Comparison of ENCODE assay signal across 11 mouse cellular contexts in the genomic region with DNA sequence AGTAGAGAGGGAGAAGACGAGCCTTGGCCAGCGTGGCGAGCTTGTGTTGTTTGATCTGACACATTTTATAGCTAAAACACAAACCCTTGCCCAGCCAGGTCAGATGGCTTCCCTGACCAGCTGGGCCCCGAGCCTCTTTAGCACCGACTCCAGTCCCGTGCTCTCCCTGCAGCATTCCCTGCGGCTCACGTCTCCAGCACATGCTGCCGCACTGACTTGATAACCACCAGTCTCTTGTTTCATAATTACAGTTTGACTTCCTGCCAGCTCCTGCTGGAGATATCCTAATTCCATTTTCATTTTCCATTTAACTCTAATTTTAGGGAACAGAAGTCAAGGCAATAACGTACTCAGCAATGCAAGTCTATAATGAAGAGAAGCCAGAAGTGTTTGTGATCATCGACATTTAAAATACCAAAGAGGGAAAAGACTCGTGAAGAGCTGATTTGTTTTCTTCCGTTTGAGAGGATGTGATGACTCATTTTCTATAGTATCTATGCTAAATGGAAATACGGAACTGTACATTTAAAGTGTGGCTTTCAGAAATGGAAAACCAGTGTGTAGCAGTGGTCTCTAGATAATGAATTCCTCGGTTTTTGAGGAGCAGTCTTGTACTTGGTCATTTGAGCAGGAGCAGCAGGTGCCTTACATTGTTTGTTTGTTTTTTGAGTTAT. TPM values are rescaled to one million over a fixed set of nuclear protein-coding genes. Genes with fewer than 3 reads are reported as not detected.
A peak's percentile ranks its signal among the peaks of the same experiment; 100 is the strongest.
DNase-seq lines count a peak whose midpoint lies in the region; ATAC-seq and TF ChIP-seq lines count a peak whose summit lies in the region.
"Had no signal": no experiment of that assay in that cellular context is flagged by ENCODE, and none has a peak within 500 bp of the region (broad histone marks: within the 10 kb centered on the region; RNA-seq: fewer than 3 reads in every experiment).

No protein-coding gene starts in this region.

- H3K36me3 ChIP-seq in heart, embryonic 14.5 days (ENCODE audit: control insufficient read depth, insufficient read depth, low read length) = peaks cover 41% of the 10 kb centered on the region
- peaks cover 11% of the 10 kb centered on the region; the same call in 1 of the 2 replicates for H3K36me3 ChIP-seq in stomach, postnatal 0 days (ENCODE audit: control insufficient read depth, insufficient read depth, low read length)
- H3K36me3 ChIP-seq in midbrain, embryonic 15.5 days (replicated peaks) = peaks cover 10% of the 10 kb centered on the region

- WGBS in heart, embryonic 14.5 days = 64% methylated on average over 15 of the region's 15 CpGs
- WGBS in stomach, postnatal 0 days = 76% methylated on average over 15 of the region's 15 CpGs
- 89% methylated on average over 15 of the region's 15 CpGs for WGBS in midbrain, embryonic 15.5 days

- no peak overlapping the region for H3K9ac ChIP-seq in heart, embryonic 14.5 days (ENCODE audit: low read length)
- H3K9ac ChIP-seq in stomach, postnatal 0 days (ENCODE audit: low read length) = no peak overlapping the region
- no peak overlapping the region for H3K9ac ChIP-seq in midbrain, embryonic 15.5 days
- H3K9ac ChIP-seq: hindbrain, embryonic 13.5 days; limb, embryonic 13.5 days had no signal

- H3K27me3 ChIP-seq in heart, embryonic 14.5 days (ENCODE audit: control insufficient read depth, insufficient read depth, low read length) = no peaks in the 10 kb centered on the region
- H3K27me3 ChIP-seq in stomach, postnatal 0 days (ENCODE audit: control insufficient read depth, insufficient read depth, low read length) = no peaks in the 10 kb centered on the region
- H3K27me3 ChIP-seq in midbrain, embryonic 15.5 days (replicated peaks) = no peaks in the 10 kb centered on the region
- H3K27me3 ChIP-seq: hindbrain, embryonic 13.5 days; limb, embryonic 13.5 days; Patski had no signal

- no peak overlapping the region for H3K4me3 ChIP-seq in heart, embryonic 14.5 days (ENCODE audit: control insufficient read depth in 1 of 2, insufficient read depth in 1 of 2, low read depth in 1 of 2, low read length in 2 of 2)
- no peak overlapping the region for H3K4me3 ChIP-seq in stomach, postnatal 0 days (ENCODE audit: low read depth, low read length)
- H3K4me3 ChIP-seq in midbrain, embryonic 15.5 days = no peak overlapping the region
- H3K4me3 ChIP-seq: hindbrain, embryonic 13.5 days; limb, embryonic 13.5 days had no signal

- no peak for TF ChIP-seq CTCF in stomach, postnatal 0 days (IDR thresholded peaks at IDR 0.05; ENCODE audit: low read depth)

- no peak for TF ChIP-seq EP300 in stomach, postnatal 0 days (optimal IDR thresholded peaks at IDR 0.05)

- ATAC-seq in heart, embryonic 14.5 days (ENCODE audit: insufficient number of reproducible peaks, insufficient read depth, low FRiP score, low read depth) = no peak
- no peak for ATAC-seq in stomach, postnatal 0 days (ENCODE audit: low FRiP score, low TSS enrichment)
- no peak for ATAC-seq in midbrain, embryonic 15.5 days (replicated peaks)
- ATAC-seq: Patski had no signal

- H3K4me1 ChIP-seq in heart, embryonic 14.5 days (ENCODE audit: control insufficient read depth in 2 of 2, insufficient read depth in 2 of 2, low read length in 2 of 2) = no peaks in the 10 kb centered on the region
- no peaks in the 10 kb centered on the region for H3K4me1 ChIP-seq in stomach, postnatal 0 days (replicated peaks; ENCODE audit: control insufficient read depth, insufficient read depth)
- no peaks in the 10 kb centered on the region for H3K4me1 ChIP-seq in midbrain, embryonic 15.5 days
- H3K4me1 ChIP-seq: hindbrain, embryonic 13.5 days; limb, embryonic 13.5 days had no signal

- peak overlapping the region; percentile 45 to 48; a peak in 2 of 4 replicates for H3K27ac ChIP-seq in heart, embryonic 14.5 days (replicated peaks in 1 of 2; ENCODE audit: control insufficient read depth in 1 of 2, insufficient read depth in 1 of 2, low read depth in 2 of 2, low read length in 2 of 2)
- no peak overlapping the region for H3K27ac ChIP-seq in stomach, postnatal 0 days (replicated peaks)
- no peak overlapping the region for H3K27ac ChIP-seq in midbrain, embryonic 15.5 days
- H3K27ac ChIP-seq: hindbrain, embryonic 13.5 days; limb, embryonic 13.5 days had no signal

- no peak overlapping the region for H3K4me2 ChIP-seq in heart, embryonic 14.5 days (ENCODE audit: low read length)
- H3K4me2 ChIP-seq in stomach, postnatal 0 days (replicated peaks; ENCODE audit: low read depth) = no peak overlapping the region
- H3K4me2 ChIP-seq in midbrain, embryonic 15.5 days = no peak overlapping the region
- H3K4me2 ChIP-seq: hindbrain, embryonic 13.5 days; limb, embryonic 13.5 days had no signal

- no peaks in the 10 kb centered on the region for H3K9me3 ChIP-seq in heart, embryonic 14.5 days (ENCODE audit: control insufficient read depth, low read length)
- no peaks in the 10 kb centered on the region for H3K9me3 ChIP-seq in stomach, postnatal 0 days (ENCODE audit: control insufficient read depth, low read length)
- no peaks in the 10 kb centered on the region for H3K9me3 ChIP-seq in midbrain, embryonic 15.5 days
- H3K9me3 ChIP-seq: hindbrain, embryonic 13.5 days; limb, embryonic 13.5 days had no signal

- peak; percentile 28 for DNase-seq in kidney, postnatal 14 days
- DNase-seq in kidney, adult 9 months = no peak
- peak; percentile 68 for DNase-seq in layer of hippocampus, adult 9-10 months (ENCODE audit: low spot score)
- peak; percentile 49 for DNase-seq in right cerebral cortex, postnatal 14 days
- no peak for DNase-seq in stomach, postnatal 0 days (ENCODE audit: low spot score)
- DNase-seq: thymus, postnatal 25 days had no signal

RNA-seq across cellular contexts. Expression of gene Zbtb8os, which starts 11.1 kb away (rescaled TPM):
- polyA plus RNA-seq in heart, embryonic 14.5 days (2014; fragmentation: Nextera tagmentation; extraction: Ambion mirVana) = 45.5 and 48.1 TPM in 2 replicates
- polyA plus RNA-seq in stomach, postnatal 0 days (2015; fragmentation: Nextera tagmentation; extraction: Ambion mirVana) = 41.7 and 42.5 TPM in 2 replicates
- polyA plus RNA-seq in midbrain, embryonic 15.5 days (2015; fragmentation: Nextera tagmentation; extraction: Ambion mirVana) = 19.9 and 21.1 TPM in 2 replicates

RNA-seq across cellular contexts. Expression of gene Rbbp4, which starts 11.4 kb away (rescaled TPM):
- polyA plus RNA-seq in heart, embryonic 14.5 days (2014; fragmentation: Nextera tagmentation; extraction: Ambion mirVana) = 256 and 263 TPM in 2 replicates
- polyA plus RNA-seq in stomach, postnatal 0 days (2015; fragmentation: Nextera tagmentation; extraction: Ambion mirVana) = 149 and 153 TPM in 2 replicates
- polyA plus RNA-seq in midbrain, embryonic 15.5 days (2015; fragmentation: Nextera tagmentation; extraction: Ambion mirVana) = 260 and 271 TPM in 2 replicates

RNA-seq across cellular contexts. Expression of gene Zbtb8a, which starts 31.3 kb away (rescaled TPM):
- 9.0 TPM in 2 replicates for polyA plus RNA-seq in heart, embryonic 14.5 days (2014; fragmentation: Nextera tagmentation; extraction: Ambion mirVana)
- polyA plus RNA-seq in stomach, postnatal 0 days (2015; fragmentation: Nextera tagmentation; extraction: Ambion mirVana) = 12.2 and 13.0 TPM in 2 replicates
- 20.4 and 21.5 TPM in 2 replicates for polyA plus RNA-seq in midbrain, embryonic 15.5 days (2015; fragmentation: Nextera tagmentation; extraction: Ambion mirVana)

RNA-seq across cellular contexts. Expression of gene Sync, which starts 59.2 kb away (rescaled TPM):
- 1.6 and 1.8 TPM in 2 replicates for polyA plus RNA-seq in heart, embryonic 14.5 days (2014; fragmentation: Nextera tagmentation; extraction: Ambion mirVana)
- 2.9 and 3.2 TPM in 2 replicates for polyA plus RNA-seq in stomach, postnatal 0 days (2015; fragmentation: Nextera tagmentation; extraction: Ambion mirVana)
- polyA plus RNA-seq in midbrain, embryonic 15.5 days (2015; fragmentation: Nextera tagmentation; extraction: Ambion mirVana) = 0.50 and 0.86 TPM in 2 replicates

Comparison
In these comparisons a context has a peak if more than half of its experiments do, and no peak if none do; other contexts are left out.
1. DNase-seq: peak in kidney, postnatal 14 days (single experiment), layer of hippocampus, adult 9-10 months (single experiment) and right cerebral cortex, postnatal 14 days (single experiment); none in kidney, adult 9 months (single experiment) and stomach, postnatal 0 days (single experiment).
2. H3K27ac ChIP-seq: peak in heart, embryonic 14.5 days (2 of 2); none in stomach, postnatal 0 days (single experiment) and midbrain, embryonic 15.5 days (single experiment).